In genomic region chr4:136021549-136022047, GRCm38 (mm10) we compare ENCODE assay signal across 7 mouse cellular contexts. TPM values are rescaled to one million over a fixed set of nuclear protein-coding genes. Genes with fewer than 3 reads are reported as not detected.
DNase-seq lines count a peak whose midpoint lies in the region; ATAC-seq lines count a peak whose summit lies in the region.

Eloa (minus strand) TSS chr4:136021763.

- peak within 1 kb of the TSS; percentile 43; the same call in 1 of the 2 replicates for H3K27ac ChIP-seq in embryonic facial prominence, embryonic 11.5 days (replicated peaks; ENCODE audit: low read depth, low read length)
- H3K27ac ChIP-seq in limb, embryonic 10.5 days, result peak within 1 kb of the TSS; percentile 95
- H3K27ac ChIP-seq in midbrain, embryonic 13.5 days, result peak within 1 kb of the TSS; percentile 86

- H3K4me1 ChIP-seq in embryonic facial prominence, embryonic 11.5 days (ENCODE audit: control insufficient read depth, insufficient read depth, low read length), result peaks cover 3% of the 10 kb centered on the region; the same call in 1 of the 2 replicates
- peaks cover 19% of the 10 kb centered on the region for H3K4me1 ChIP-seq in limb, embryonic 10.5 days
- H3K4me1 ChIP-seq in midbrain, embryonic 13.5 days (replicated peaks), result peaks cover 16% of the 10 kb centered on the region

- no peaks in the 10 kb centered on the region for H3K36me3 ChIP-seq in embryonic facial prominence, embryonic 11.5 days (replicated peaks; ENCODE audit: control insufficient read depth, insufficient read depth, low read depth, low read length)
- peaks cover 15% of the 10 kb centered on the region; the same call in 1 of the 2 replicates for H3K36me3 ChIP-seq in limb, embryonic 10.5 days
- H3K36me3 ChIP-seq in midbrain, embryonic 13.5 days, result no peaks in the 10 kb centered on the region

- no peaks in the 10 kb centered on the region for H3K27me3 ChIP-seq in embryonic facial prominence, embryonic 11.5 days (ENCODE audit: control insufficient read depth, insufficient read depth, low read length)
- H3K27me3 ChIP-seq in limb, embryonic 10.5 days (ENCODE audit: low read depth, poor library complexity, severe bottlenecking), result no peaks in the 10 kb centered on the region
- H3K27me3 ChIP-seq in midbrain, embryonic 13.5 days, result no peaks in the 10 kb centered on the region

- under 1% methylated on average over 34 of the region's 48 CpGs for WGBS in embryonic facial prominence, embryonic 11.5 days
- WGBS in limb, embryonic 10.5 days, result under 1% methylated on average over 48 of the region's 48 CpGs
- WGBS in midbrain, embryonic 13.5 days, result under 1% methylated on average over 44 of the region's 48 CpGs

- H3K4me3 ChIP-seq in embryonic facial prominence, embryonic 11.5 days (ENCODE audit: low read depth, low read length), result peak within 1 kb of the TSS; percentile 95
- H3K4me3 ChIP-seq in limb, embryonic 10.5 days, result peak within 1 kb of the TSS; percentile 100
- peak within 1 kb of the TSS; percentile 99 for H3K4me3 ChIP-seq in midbrain, embryonic 13.5 days (replicated peaks)

- no peaks in the 10 kb centered on the region for H3K9me3 ChIP-seq in embryonic facial prominence, embryonic 11.5 days (replicated peaks; ENCODE audit: control insufficient read depth, low read length)
- no peaks in the 10 kb centered on the region for H3K9me3 ChIP-seq in limb, embryonic 10.5 days (replicated peaks)
- H3K9me3 ChIP-seq in midbrain, embryonic 13.5 days, result no peaks in the 10 kb centered on the region

- H3K4me2 ChIP-seq in embryonic facial prominence, embryonic 11.5 days (ENCODE audit: low read depth, low read length), result peak within 1 kb of the TSS; percentile 86
- peak within 1 kb of the TSS; percentile 98 for H3K4me2 ChIP-seq in midbrain, embryonic 13.5 days (replicated peaks)

- H3K9ac ChIP-seq in embryonic facial prominence, embryonic 11.5 days (replicated peaks; ENCODE audit: low read length), result peak within 1 kb of the TSS; percentile 95
- H3K9ac ChIP-seq in midbrain, embryonic 13.5 days (replicated peaks), result peak within 1 kb of the TSS; percentile 98

- peak; percentile 100 for DNase-seq in adrenal gland, postnatal 14 days
- peak; percentile 100 for DNase-seq in embryonic facial prominence, embryonic 11.5 days (ENCODE audit: low spot score)
- DNase-seq in kidney, adult 11 months, result peak; percentile 99
- DNase-seq in limb, embryonic 10.5 days (ENCODE audit: low spot score), result peak; percentile 100
- peak; percentile 100 for DNase-seq in spleen, adult 12 weeks (ENCODE audit: low spot score)

- peak; percentile 97 for ATAC-seq in embryonic facial prominence, embryonic 11.5 days (replicated peaks; ENCODE audit: insufficient number of reproducible peaks, low FRiP score, low TSS enrichment, low read depth)
- ATAC-seq in granulocyte monocyte progenitor cell, adult 5-6 weeks (replicated peaks; ENCODE audit: poor library complexity, severe bottlenecking), result peak; percentile 98
- ATAC-seq in midbrain, embryonic 13.5 days, result peak; percentile 98

RNA-seq across cellular contexts. Expression of gene Eloa, which starts in this region (rescaled TPM):
- 42.6 and 42.7 TPM in 2 replicates for total RNA-seq in adrenal gland, postnatal 14 days (2021)
- polyA plus RNA-seq in embryonic facial prominence, embryonic 11.5 days (2014; fragmentation: Nextera tagmentation; extraction: Ambion mirVana), result 49.9 and 51.0 TPM in 2 replicates
- 49.1 and 52.3 TPM in 2 replicates for total RNA-seq in granulocyte monocyte progenitor cell, adult 5-6 weeks (2014; fragmentation: Nextera tagmentation)
- 62.1 and 63.6 TPM in 2 replicates for total RNA-seq in granulocyte monocyte progenitor cell, adult 5-6 weeks (2017)
- 33.2 and 38.9 TPM in 2 replicates for polyA plus RNA-seq in limb, embryonic 10.5 days (2016; fragmentation: Nextera tagmentation; extraction: Ambion mirVana)
- 27.8 and 30.1 TPM in 2 replicates for polyA plus RNA-seq in midbrain, embryonic 13.5 days (2015; fragmentation: Nextera tagmentation; extraction: Ambion mirVana)

Comparison
In these comparisons a context has a peak if more than half of its experiments do, and no peak if none do; other contexts are left out.
1. Peak in every context shown above with its lines: DNase-seq, ATAC-seq, H3K4me3 ChIP-seq and H3K27ac ChIP-seq.
2. H3K27ac ChIP-seq: peak in every context shown above with its lines; median percentile 95 in limb, embryonic 10.5 days; 86 in midbrain, embryonic 13.5 days; 43 in embryonic facial prominence, embryonic 11.5 days.